Mouse (Mus musculus) layer of hippocampus, postnatal 25 days (tissue): ENCODE results near the gene Gm11733. TPM values are rescaled to one million over a fixed set of nuclear protein-coding genes. Genes with fewer than 3 reads are reported as not detected.
"Not testable (repeated sequence)": the region's sequence is repeated elsewhere in the genome, so short reads cannot be mapped to it uniquely, and the experiment has no call there.

Experiments
- DNase-seq, 2 experiments: peaks; one replicate each; pipeline ENCODE4 v3.0.0; 2022; ENCODE audit warnings: mixed read lengths in 2 of 2, low spot score in 1 of 2; ENCODE audit errors: extremely low spot score in 1 of 2
- total RNA-seq, 2 experiments: library from RNA; stranded (reverse); gene quantifications; 2 replicates each; pipeline ENCODE4 v1.2.3; 2021

Gene Gm11733
- under 1 TPM; 0.12 to 0.26 TPM for total RNA-seq

DNA sequence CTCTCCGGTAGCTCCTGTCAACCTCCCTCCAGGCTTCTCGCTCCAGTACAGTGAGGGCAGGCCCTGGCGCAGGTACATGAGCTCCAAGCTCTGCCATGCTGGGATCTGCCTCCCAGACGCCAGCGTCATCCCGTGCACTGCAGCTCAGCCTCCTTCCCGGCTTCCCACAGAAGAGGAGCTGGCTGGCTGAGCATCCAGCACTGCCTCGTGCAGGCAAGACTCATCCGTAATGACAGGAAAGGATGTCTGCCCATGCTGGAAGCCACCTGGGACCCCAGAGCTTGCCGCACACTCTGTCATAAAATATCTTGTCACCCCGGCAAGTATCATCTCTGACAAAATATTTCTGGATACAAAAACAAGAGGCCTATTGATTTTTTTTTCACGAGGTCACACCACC, at the start of gene Gm11733:
TSS of gene Gm11733 (plus strand) at position 171 of the 400 bp plus-strand sequence.
- DNase-seq, result peak; percentile 37 to 49

DNA sequence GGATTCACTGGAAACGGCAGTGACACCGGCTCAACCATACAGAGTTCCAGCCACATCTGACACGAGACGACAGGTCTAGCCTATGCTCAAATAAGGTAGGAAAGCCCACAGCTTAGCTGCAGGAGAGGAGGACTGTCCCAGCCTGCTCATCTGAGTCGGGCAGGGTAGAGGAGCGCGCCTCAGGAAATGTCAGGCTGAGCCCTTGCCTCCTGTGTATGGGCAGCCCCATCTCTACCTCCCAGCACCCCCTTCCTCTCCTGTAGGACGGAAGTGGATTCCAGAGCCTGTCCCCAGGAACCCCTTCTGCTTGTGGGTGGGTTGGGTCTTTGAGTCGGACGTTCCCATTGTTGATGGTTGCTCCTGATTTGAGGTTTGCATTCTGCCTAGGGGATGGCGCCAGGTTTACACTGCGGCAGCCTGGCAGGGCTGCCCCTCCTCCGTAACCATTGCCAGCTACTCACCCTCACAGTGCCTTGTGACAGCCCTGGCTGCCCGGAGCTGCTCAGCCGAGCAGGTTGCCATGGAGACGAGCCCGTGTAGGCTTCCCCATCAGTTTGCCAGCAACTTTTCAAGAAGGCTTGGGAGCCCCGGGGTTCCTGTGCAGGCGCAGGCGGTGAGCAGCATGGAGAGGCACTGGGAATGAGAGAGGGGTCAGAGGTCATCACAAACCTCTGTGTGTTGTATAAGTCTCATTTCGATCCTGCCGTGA, 47.6 kb upstream of the Gm11733 start:
- peak; percentile 45 to 69 for DNase-seq

DNA sequence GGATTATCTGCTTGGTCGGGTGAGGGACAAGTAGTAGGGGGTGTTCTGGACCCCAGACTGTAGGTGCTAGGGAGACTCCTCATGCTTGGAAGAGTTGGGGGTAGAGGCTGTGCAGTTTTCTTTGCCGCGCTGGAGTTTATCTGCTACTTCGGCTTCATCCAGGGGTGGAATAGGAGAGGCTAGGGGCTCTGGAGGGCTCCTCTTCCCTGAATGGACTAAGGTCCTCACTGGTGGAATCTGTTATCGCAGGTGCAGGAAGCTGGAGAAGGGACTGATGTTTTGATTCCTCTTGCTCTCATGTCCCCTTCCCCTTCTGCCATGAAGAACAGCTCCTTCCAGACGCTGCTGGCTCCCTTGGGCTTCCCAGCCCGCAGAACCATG, 47.1 kb upstream of the Gm11733 start:
- no peak for DNase-seq

DNA sequence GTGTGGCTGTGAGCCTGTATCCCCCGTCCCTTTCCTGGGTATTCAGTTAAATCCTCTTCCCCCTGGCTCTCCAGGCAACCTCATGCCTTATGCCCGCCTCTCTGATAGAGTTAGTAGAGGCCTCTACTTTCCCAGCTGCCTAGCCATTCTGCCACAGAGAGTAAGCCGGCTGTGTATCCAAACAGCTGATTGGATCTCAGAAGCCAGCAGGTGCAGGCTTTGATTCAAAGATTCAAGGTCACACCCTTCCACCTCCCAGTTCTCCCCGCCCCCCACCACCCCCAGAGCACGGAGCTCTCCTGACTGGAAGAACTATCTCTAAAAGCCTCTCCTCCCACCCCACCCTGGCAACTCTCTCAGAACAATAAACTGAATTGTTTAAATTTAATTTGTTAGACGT, 45.8 kb upstream of the Gm11733 start:
- DNase-seq, result no peak

DNA sequence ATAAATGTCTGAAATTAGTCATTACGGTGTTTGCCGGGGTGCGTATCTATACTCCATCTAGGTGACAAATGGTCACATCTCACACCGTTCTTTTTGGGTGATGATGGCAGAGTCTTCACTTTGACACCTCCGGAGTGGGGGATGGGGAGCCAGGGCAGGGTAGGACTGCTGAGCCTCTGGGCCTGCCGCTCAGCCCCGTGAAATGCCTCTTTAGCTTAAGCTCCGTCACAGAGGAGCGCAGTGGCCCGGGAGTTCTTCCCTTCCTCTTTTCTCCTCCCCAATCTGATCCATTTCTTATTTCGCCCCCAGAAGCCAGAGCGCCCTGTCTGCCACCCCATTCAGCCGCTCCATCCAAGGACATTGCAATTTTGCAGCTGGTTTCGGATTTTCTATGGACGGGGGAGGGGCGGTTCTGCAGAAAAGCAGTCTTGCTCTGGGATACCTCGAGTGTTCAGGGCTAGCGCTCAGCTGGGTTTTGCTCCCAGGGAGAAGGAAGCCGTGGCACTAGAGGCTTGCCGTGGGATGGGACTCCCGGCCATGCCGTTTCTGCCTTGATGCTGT, 43.2 kb upstream of the Gm11733 start:
- DNase-seq, result no peak

DNA sequence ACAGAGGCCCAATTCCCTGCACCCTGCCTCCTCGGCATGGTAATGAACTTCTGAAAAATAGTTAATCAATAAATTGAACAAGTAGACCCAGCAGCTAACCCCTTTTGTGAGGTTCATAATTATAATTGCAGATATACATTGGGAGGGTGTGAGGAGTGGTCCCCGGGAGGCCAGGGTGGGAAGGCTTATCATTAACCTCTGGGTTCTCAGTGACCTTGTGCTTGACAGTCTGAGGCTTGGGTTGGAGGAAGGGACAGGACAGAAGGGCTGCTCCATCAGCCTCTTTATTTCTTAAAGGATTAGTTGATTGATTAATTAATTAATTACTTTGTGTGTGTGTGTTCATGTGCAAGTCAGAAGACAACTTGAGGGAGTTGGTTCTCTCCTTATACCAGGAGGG, 40.1 kb upstream of the Gm11733 start:
- no peak for DNase-seq

DNA sequence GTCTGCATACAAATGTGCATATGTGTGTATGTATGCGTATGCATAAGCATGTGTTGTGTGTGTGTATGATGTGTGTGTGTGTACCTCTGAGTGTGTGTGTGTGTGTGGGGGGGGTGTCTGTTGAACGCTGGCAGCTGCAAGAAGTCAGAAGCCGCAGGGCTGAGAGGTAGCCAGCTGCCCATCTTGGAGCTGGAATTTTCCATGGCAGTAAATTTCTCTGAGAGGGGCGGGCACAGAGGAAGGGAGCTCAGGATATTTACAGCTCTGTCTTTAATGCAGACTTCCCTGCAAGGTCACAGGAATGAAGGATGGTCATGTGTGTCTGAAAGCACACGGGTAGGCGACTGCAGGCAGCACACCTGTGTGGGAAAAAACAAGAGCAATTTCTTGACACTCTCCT, 38.5 kb upstream of the Gm11733 start:
- DNase-seq, result no peak

DNA sequence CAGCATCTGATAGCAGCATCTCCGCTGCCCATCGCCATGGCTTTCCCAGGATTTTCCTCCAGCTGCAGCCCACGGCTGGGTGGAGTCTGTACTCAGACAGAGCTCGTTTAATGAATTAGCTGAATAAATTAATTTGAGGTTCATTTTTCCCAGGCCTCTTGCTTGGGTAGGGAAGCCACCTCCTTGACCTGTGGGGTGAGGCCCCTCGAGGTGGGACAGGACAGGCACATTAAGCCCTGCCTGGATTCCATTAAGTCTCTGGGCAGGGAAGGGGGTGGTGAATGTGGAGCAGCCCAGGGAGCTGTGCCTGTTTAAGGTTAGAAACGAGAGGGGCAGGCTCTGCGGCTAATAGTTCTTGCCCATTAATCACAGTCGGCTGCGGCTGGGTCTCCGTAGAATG, 30.1 kb upstream of the Gm11733 start:
- DNase-seq, result no peak

DNA sequence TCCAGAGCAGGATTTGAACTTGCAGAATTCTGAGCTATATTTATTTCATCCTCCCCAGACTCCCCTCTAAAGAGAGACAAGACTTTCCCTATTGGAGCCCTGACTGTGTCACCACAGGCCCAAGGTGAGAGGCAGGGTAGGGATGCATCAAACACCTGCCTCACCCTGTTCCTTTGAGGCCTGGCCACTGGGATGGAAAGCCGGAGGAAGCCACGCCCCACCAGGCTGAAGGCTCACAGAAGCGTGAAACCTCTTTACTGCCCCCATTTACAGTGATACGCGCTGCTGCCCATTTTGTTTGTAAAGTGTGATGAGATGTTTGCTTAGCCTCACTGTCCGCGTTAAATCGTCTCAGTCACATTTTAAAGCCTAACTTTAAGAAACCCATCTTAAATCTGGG, 25.0 kb upstream of the Gm11733 start:
- DNase-seq, result no peak

DNA sequence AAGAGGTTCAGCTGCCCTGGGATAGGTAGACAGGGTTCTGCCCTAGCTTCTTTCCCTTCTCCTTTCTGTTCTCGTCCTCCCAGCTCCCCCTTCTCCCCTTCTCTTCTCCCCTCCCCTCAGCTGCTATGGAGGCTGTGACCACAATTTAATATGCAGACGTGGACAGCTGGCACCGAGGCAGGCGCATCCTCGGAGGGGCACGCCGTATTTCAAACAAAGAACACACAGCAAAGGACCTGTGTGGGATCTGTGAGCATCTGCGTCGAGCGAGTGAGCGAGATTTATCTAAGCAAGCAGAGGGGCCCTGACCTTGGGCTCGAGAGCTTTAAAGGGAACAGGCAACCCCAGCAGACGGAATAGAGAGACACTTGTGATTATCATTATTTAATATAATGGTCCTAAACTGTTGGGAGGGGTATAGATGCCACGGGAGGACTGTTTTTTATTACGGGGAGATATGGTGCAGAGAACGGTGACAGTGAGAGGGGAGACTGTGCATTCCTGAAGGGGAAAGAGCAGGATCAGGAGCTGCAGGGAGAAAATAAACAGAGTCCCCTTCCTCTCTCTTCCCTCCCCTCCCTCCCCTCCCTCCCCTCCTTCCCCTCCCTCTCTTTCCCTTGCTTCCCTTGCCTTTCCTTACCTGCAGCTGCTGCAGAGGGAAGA, 21.8 kb upstream of the Gm11733 start:
- no peak for DNase-seq

DNA sequence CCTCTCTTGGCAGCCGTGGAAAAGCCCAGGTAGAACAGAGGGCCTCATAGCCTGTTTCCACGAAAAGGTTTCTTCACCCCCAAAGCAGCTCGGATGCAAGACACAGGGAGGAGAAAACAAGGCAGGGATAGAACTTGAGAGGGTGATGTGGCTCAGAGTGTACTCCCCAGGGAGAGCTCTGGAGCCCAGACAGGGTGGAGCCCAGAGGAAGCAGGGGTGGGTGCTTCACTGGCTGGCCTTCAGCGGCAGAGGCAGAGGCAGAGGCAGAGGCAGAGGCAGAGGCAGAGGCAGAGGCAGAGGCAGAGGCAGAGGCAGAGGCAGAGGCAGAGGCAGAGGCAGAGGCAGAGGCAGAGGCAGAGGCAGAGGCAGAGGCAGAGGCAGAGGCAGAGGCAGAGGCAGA, 20.8 kb upstream of the Gm11733 start:
- DNase-seq, result not testable (repeated sequence)

DNA sequence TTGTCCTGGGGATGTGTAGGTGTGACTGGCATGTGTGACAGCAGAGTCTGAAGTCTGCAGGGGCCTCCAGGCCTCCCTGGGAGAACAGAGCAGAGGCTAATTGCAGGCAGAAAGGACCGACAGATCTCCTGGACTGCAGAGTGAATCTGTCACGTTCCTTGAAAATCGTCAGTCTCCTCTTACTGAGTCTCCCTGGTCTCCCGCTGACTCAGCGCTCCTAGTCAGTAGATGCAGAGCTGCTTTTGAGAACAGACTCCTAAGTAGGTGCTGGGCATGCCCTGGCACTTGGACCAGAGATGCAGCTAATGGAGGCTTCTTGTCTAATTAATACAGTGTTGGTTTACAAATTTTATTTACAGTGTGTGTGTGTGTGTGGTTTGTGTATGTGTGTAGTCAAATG, 17.9 kb upstream of the Gm11733 start:
- no peak for DNase-seq

DNA sequence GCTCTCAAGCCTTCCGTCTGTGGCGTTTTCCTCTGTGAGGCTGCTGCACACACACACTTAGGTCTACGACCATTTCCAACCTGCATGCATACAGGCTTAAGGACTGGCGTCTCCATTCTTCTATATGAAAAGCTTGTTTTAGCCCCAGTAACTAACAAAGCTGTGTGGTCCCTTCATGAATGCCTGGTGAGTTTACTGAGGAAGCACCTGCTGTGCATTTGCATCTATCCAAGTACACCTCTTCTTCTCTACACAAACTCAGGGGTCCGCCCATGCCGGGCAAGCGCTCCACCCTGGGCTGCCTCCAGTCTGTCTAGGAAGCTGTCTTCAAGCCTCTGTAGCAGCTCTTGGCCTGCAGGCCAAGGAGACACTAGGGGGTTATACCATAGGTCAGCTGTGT, 17.3 kb upstream of the Gm11733 start:
- no peak for DNase-seq

DNA sequence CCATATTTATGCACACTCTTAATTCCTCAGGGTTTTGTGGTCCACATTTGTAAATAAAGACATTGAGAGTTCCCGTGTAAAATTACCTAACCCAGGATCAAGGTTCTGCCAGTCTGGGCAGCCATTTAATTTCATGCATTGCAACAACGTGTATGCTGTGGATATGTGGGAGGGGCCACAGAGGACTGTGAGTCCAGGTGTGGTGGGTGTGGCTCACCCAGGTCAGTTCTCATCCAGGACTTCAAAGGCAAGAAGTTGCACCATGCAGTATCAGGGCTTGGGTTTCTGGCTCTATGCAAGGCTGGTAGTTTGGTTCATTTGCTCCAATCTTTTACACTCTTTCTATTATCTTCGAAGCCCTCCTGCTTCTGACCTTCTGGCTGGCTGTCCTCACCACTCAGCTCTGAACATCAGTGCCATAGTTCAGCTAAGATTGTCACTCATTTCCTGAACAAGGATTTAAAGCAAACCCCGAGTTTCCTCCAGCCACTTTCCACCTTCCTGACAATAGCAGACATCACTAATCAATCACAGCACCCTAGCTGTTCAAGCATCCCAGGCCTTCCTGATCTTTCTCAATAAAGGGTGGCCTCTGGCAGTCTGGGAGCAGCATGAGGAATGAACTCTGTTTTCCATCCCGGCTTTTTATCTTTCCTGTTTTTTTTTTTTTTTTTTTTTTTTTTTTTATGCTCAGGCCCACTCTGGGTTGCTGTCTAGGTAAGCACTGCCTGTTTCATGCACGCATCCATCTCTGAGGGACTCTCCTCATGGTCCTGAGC, 15.4 kb upstream of the Gm11733 start:
- no peak for DNase-seq

DNA sequence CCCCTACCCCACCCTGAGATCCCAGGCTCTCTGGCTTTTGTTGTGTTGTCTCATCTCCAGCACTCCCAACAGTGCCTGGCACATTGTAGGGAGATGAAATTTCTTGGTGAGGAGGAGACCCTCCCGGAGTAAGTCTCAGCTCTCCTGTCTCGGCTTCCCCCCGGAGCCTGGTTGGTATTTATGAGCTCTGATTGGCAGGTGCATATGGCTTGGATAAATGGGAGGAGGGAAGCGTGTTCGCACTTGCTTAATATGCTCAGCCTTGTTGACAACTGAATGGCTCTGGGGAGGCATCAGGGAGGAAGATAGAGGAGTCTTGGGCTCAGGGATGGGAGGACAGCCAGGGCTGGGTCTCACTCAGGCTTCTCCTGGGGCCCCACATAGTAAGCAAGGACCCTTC, 14.4 kb upstream of the Gm11733 start:
- no peak for DNase-seq

DNA sequence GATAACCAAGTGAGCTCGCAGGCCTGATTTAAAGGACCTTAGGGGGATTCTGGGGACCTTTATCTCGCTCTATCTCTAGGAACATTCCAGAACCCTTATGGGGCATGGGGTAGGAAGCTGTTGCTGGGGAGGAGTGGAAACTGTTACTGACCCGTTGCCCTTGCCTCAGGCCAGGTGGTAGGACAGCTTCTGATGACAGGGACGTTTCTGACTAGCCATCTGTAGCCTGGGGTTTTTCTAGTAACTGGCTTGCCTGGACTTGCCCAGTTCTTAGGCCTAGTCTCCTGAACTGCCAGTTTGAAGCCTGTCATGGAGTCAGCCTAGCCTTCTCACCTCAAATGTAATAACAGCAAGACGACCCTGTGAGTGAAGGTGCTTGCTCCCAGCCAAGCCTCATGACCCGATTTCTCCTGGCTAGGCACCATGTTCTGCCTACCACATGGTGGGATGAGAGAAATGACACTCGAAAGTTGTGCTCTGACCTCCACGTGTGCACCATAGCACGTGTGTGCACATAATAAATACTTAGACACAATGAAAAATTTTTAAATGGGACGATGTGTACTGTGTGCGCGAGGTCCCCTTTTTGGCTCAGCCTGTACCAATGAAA, 13.5 kb upstream of the Gm11733 start:
- no peak for DNase-seq

DNA sequence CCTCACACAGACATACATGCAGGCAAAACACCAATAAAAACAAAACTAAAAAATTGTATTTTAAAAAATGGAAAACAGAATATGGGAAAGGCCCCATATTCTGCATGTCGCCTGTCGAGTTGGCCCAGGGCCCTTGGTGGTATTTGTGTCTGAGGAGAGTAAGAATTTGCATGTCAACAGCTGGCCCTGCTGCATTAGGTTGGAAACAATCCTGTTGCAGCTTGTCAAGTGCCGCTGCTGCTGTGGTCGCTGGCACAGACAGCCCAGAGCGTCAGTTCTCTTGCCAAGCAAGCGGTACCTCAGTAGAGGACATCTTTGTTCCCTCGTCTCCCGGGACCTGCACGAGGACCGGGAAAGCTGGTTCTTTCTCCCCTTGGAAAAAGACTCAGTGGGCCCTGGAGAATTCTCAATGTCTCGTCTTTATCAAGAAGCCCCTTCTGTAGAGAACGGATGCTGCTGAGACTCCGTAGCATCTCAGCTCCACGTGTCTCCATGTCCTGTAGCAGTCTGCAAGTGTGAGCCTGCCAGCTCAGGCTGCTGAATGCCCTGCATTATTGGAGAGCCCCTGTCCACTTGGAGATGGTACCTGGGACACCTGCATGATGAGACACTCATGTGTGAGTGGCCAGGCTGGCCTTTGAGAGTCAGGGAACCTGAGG, 12.4 kb upstream of the Gm11733 start:
- no peak for DNase-seq

DNA sequence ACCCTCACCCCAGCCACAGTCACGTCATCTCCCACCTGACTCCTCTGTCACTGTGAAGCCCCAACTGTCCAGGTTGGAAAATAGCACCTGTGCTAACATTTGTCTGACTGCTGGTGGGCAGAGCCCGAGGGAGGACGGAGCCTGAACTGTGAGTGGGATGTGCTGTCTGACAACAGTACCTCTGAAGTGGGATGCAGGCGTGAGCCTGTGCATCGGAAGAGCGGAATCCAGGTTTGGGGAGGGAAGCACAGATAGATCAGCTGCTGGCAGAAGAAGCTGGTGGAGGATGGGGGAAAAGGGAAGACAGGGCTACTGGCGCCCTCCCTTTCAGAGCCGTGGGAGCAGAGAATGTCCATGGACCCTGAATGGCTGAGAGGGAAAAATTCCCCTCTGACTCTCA, 11.3 kb upstream of the Gm11733 start:
- no peak for DNase-seq

DNA sequence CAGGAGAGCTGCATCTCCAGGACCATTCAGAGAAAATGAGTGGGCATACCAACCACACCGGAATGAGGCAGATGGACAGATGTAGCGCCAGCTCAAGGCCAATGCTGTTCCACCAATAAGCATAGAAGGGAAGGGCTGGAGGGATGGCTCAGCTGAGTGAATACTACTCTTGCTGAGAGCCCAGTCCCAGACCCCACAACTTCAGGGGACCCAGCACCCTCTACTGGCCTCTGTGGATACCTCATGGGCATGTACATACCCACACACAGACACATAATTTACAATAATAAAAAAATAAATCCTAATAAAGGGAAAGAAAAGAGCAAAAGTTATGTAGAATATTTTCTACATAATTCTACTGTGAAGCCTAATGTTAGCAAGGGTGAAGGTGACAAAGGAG, 9.0 kb upstream of the Gm11733 start:
- DNase-seq, result no peak

DNA sequence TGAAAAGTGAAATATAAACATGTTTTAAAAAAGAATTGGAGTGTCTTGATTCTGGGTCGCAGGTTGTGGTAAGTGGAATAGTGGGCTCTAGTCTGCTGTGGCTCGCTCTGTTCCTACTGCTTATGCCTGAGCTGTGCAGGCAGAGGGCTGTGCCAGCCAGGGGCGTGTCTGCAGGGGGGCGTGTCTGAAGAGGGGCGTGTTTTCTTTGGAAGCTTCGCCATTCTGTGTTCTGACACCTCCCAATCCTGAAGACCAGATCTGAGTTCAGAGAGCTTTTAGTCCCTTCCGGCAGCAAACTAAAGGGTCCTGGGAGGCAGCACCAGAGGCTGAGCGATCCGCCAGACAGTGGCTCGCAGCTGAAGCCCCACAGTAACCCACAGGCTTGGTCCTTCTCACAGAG, 8.5 kb upstream of the Gm11733 start:
- no peak for DNase-seq
